Mouse (Mus musculus) spleen, adult 12 weeks (tissue): ENCODE results near the gene Ndufb11.

Experiments used
- DNase-seq: peaks from one replicate; pipeline ENCODE4 v3.0.0; 2022; ENCODE audit warnings: low spot score

Ndufb11 gene

DNA sequence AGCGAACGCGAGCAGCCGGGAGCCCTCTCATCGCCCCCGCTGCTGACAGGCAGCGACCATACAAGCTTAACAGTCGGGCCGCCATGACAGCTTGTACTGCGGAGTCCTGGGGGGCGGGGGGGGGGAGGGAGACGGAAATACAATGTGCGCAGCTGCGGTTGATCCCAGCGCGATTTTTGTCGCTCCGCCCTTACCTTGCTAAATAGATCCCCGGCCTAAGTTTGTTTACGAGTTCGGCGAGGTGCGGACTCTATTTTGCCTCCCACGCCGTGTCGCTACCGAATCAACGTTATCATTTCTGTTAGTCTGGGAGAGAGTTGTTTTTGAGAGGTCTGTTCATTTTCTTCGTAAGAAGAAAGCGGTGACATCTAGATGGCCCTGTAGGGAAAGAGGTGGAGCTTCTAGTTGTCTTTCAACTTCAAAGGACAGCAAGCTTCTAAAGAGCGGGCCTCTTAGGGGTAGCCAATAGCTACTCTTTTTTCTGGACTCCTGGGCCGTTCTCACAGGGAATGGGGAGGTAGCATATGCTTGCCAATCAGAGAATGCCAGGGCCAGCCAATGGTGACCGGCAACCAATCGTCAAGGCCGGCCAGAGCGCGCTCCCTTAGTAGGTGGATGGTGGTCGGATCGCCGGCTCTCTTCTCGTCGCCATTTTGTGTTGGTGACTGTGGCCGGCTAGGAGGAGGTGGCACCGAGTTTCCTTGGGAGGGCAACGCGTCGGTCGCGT, at the start of gene Ndufb11, which contains the start of gene Rbm10:
Gene Ndufb11, minus strand, starts transcription at position 444 of the 727 bp plus-strand sequence.
Gene Rbm10, plus strand, starts transcription at position 328 of the 727 bp plus-strand sequence.
- peak; percentile 69 for DNase-seq

GRCm38 (mm10) chrX:20663444-20663790, 46.0 kb upstream of the Ndufb11 start:
- DNase-seq = no peak

- DNase-seq = peak; percentile 74
Measured at GRCm38 (mm10) chrX:20662716-20663443, 45.5 kb upstream of the Ndufb11 start.

DNA sequence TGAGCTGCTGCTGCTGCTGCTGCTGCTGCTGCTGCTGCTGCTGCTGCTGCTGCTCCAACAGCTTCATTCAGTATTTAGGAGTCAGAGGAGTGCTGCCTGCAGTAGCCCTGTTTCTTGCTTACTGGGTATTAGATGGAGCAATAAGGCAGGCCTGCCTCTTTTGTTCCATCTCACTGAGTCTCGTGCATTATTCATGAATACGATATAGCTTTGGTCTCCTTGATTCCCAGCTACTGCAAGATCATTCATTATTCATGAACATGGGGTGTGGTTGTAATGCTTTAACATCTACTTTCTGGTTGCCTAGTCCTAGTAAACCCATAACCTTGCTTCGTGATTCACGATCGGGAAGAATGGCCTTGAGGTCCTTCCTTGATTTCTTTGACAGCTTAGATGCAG, 44.9 kb upstream of the Ndufb11 start:
- no peak for DNase-seq

DNA sequence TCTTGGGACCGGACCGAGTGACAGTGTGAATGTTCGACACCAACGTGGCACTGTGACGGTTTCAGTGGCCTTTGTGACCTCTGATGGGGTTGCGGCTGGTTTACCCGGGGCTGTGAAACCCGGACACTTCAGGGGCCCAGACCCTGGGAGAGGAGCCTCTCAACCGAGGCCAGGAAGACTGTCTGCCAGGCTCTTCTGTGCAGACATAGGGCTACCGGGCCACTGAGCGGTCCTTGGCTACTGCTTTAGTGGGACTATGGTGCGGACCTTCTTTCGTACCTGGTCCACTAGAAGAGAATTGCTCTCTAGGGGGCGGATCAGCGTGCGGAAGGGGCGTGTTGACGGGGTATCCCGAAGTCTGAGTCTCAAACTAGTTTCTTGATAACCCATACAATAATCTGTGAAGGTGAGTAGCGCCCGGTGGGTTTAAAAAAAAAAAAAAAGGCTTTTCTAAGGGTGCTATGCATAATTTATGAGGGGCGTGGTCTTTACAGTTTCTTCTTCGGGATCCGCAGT, 41.5 kb upstream of the Ndufb11 start:
- DNase-seq = no peak

- DNase-seq = peak; percentile 61
Measured at GRCm38 (mm10) chrX:20658026-20658652, 40.7 kb upstream of the Ndufb11 start, which contains the start of gene Uba1. Gene Uba1, plus strand, starts transcription at chrX:20658326.

DNA sequence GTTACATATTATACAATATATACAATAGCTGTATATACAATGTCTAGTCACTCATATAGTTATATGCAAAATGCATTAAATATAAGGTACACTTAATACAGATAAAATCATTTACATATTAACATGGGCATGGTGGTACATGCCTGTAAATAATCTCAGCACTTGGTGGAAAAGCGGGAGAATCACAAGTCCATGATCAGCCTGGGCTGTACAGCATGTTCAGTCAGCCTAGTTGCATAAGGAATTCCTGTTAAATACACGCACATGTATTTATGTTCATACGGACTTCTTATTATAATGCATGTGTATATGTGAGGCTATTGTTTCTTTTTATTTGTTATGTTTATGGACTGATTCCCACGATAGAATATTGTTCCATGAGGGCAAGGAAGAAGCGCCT, 40.2 kb upstream of the Ndufb11 start:
- no peak for DNase-seq

GRCm38 (mm10) chrX:20644780-20645179, 27.4 kb upstream of the Ndufb11 start:
- DNase-seq = no peak

GRCm38 (mm10) chrX:20638141-20638540, 20.7 kb upstream of the Ndufb11 start:
- no peak for DNase-seq

GRCm38 (mm10) chrX:20617903-20618399, 532 bp upstream of the Ndufb11 start:
- DNase-seq = no peak

GRCm38 (mm10) chrX:20616861-20617175, 601 bp downstream of the Ndufb11 start:
- DNase-seq = no peak

- no peak for DNase-seq
Measured at GRCm38 (mm10) chrX:20608500-20608899, 8.9 kb downstream of the Ndufb11 start.

GRCm38 (mm10) chrX:20587968-20588367, 29.5 kb downstream of the Ndufb11 start:
- no peak for DNase-seq

GRCm38 (mm10) chrX:20573927-20574326, 43.5 kb downstream of the Ndufb11 start:
- DNase-seq = no peak

DNA sequence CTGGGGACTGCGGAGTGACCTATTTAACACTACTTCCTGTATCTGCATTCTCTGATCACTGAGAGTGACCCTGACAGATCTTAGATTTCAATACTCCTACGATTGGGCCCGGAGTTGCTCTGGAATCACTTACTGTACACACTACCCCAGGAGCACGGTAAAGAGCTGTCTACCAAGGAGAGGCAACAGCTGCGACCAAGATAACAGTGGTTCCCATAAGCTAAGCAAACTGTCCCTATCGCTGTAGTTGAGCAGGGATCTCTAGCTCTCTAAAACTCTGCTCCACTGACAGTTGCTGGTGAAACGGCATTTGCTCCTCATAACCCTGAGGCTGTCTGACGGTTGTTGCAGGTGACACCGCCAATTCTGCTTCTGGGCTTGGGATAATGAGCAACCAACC, 44.7 kb downstream of the Ndufb11 start:
- no peak for DNase-seq

DNA sequence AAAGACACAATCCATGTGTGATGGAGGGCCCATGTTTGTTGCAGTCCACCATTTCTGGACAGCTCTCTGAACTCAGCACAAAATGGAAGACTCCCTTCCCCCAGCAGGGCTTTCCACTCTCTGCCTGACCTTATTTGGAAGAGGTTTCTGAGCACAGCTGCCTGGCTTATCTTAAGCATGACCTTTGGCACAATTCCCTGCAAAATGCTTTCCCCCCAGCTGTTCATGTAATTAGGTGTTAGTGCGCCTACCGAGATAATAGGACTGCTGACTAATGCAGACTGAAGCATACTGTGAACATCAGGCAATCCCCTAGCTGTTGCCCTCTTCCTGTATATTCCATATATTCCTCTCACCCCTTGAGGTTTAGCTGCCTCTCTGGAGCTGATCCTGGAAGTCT, 46.4 kb downstream of the Ndufb11 start:
- no peak for DNase-seq
